Mouse (Mus musculus): Measurements from ENCODE around the gene Psme2.

Psme2 gene

DNA sequence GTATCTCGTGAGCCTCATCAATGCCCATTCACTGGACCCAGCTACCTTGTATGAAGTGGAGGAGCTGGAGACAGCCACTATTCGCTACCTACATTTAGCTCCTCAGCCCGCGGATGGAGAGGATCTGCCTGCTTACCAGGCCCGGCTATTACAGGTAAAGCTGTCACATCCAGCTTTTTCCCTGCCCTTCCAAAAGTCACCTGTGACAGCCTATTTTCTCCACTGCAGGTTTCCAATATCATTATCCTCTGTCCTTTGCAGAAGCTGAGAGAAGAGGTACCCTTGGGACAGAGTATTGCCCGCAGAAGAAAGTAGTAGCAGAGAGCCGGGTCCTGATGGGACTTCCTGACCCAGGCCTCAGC is 12.3 kb upstream of the Psme2 start, which contains the start of gene Irf9:
Gene Irf9, plus strand, starts transcription at position 301 of the 362 bp plus-strand sequence.
- no peaks in the 10 kb centered on the region for H3K27me3 ChIP-seq (ENCODE audit: insufficient read depth, low read length)
- TF ChIP-seq NANOG (IDR thresholded peaks at IDR 0.05; ENCODE audit: borderline replicate concordance, low read length) (no peak), CTCF (conservative IDR thresholded peaks at IDR 0.05; ENCODE audit: low read length) (no peak), POU5F1 (IDR thresholded peaks at IDR 0.05; ENCODE audit: borderline replicate concordance, low read length) (no peak)
- H3K9me3 ChIP-seq (ENCODE audit: low read length): no peaks in the 10 kb centered on the region
- H3K36me3 ChIP-seq (ENCODE audit: insufficient read depth, low read length): peaks cover 84% of the 10 kb centered on the region
- H3K4me3 ChIP-seq (replicated peaks; ENCODE audit: low read length): peak within 1 kb of the TSS; percentile 74
- peaks cover 80% of the 10 kb centered on the region for H3K4me1 ChIP-seq (replicated peaks; ENCODE audit: low read depth, low read length)

GRCm38 (mm10) chr14:55598521-55599390 is 7.8 kb upstream of the Psme2 start:
- Histone ChIP-seq H3K9me3 (ENCODE audit: low read length) (no peaks in the 10 kb centered on the region), H3K36me3 (ENCODE audit: insufficient read depth, low read length) (peaks cover 97% of the 10 kb centered on the region), H3K27me3 (ENCODE audit: insufficient read depth, low read length) (no peaks in the 10 kb centered on the region), H3K4me1 (replicated peaks; ENCODE audit: low read depth, low read length) (peaks cover 55% of the 10 kb centered on the region), H3K4me3 (replicated peaks; ENCODE audit: low read length) (no peak overlapping the region)
- TF ChIP-seq CTCF (conservative IDR thresholded peaks at IDR 0.05; ENCODE audit: low read length) (no peak), POU5F1 (IDR thresholded peaks at IDR 0.05; ENCODE audit: borderline replicate concordance, low read length) (no peak), NANOG (IDR thresholded peaks at IDR 0.05; ENCODE audit: borderline replicate concordance, low read length) (no peak)

DNA sequence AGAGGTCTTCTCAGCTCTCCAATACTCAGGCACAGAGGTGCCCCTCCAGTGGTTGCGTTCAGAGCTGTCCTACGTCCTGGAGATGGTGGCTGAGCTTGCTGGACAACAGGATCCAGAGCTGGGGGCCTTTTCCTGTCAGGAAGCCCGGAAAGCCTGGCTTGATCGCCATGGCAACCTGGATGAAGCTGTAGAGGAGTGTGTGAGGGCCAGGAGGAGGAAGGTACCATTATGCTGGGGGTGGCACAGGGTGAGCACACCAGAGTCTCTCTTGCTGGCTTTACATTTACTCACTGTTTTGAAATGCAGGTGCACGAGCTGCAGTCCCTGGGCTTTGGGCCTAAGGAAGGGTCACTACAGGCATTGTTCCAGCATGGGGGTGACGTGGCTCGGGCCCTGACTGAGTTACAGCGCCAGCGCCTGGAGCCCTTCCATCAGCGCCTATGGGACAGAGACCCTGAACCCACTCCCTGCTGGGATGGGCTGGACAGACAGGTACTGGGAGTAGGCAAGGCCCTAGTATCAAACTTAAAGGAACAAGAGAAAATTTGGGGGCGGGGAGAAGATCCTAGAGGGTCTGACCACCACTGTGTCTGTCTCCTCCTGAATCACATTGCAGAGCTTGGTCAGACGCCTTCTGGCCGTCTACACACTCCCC is 5.2 kb upstream of the Psme2 start:
- no peak overlapping the region for H3K4me3 ChIP-seq (replicated peaks; ENCODE audit: low read length)
- TF ChIP-seq CTCF (conservative IDR thresholded peaks at IDR 0.05; ENCODE audit: low read length) (no peak), NANOG (IDR thresholded peaks at IDR 0.05; ENCODE audit: borderline replicate concordance, low read length) (no peak), POU5F1 (IDR thresholded peaks at IDR 0.05; ENCODE audit: borderline replicate concordance, low read length) (no peak)
- H3K27me3 ChIP-seq (ENCODE audit: insufficient read depth, low read length): no peaks in the 10 kb centered on the region
- no peaks in the 10 kb centered on the region for H3K9me3 ChIP-seq (ENCODE audit: low read length)
- peaks cover 79% of the 10 kb centered on the region for H3K36me3 ChIP-seq (ENCODE audit: insufficient read depth, low read length)
- peaks cover 46% of the 10 kb centered on the region for H3K4me1 ChIP-seq (replicated peaks; ENCODE audit: low read depth, low read length)

DNA sequence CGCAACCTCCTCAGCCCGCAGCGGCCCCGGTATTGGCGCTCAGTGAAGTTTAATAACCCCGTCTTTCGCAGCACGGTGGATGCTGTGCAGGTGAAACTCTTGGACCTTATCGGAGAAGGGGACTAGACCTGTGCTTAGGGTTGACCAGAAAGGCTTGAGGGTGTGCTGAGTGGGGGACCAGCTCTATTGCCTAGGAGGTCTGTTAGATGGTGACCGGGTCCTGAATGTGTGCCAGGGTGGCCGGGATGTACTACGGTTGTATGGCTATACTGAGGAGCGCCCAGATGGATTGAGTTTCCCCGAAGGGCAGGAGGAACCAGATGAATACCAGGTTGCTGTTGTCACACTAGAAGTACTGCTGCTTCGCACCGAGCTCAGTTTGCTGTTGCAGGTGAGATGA is 1.3 kb upstream of the Psme2 start:
- H3K9me3 ChIP-seq (ENCODE audit: low read length): no peaks in the 10 kb centered on the region
- TF ChIP-seq POU5F1 (IDR thresholded peaks at IDR 0.05; ENCODE audit: borderline replicate concordance, low read length): no peak
- TF ChIP-seq CTCF (conservative IDR thresholded peaks at IDR 0.05; ENCODE audit: low read length): no peak
- no peak for TF ChIP-seq NANOG (IDR thresholded peaks at IDR 0.05; ENCODE audit: borderline replicate concordance, low read length)
- peaks cover 52% of the 10 kb centered on the region for H3K4me1 ChIP-seq (replicated peaks; ENCODE audit: low read depth, low read length)
- peak overlapping the region; percentile 99 for H3K4me3 ChIP-seq (replicated peaks; ENCODE audit: low read length)
- peaks cover 59% of the 10 kb centered on the region for H3K36me3 ChIP-seq (ENCODE audit: insufficient read depth, low read length)
- H3K27me3 ChIP-seq (ENCODE audit: insufficient read depth, low read length): no peaks in the 10 kb centered on the region

GRCm38 (mm10) chr14:55591331-55591891 is 498 bp upstream of the Psme2 start, which contains the start of gene Rnf31:
Rnf31 (plus strand) TSS chr14:55591708.
- Histone ChIP-seq H3K4me1 (replicated peaks; ENCODE audit: low read depth, low read length) (peaks cover 49% of the 10 kb centered on the region), H3K4me3 (replicated peaks; ENCODE audit: low read length) (peak within 1 kb of the TSS; percentile 99), H3K27me3 (ENCODE audit: insufficient read depth, low read length) (no peaks in the 10 kb centered on the region), H3K9me3 (ENCODE audit: low read length) (no peaks in the 10 kb centered on the region), H3K36me3 (ENCODE audit: insufficient read depth, low read length) (peaks cover 55% of the 10 kb centered on the region)
- TF ChIP-seq NANOG (IDR thresholded peaks at IDR 0.05; ENCODE audit: borderline replicate concordance, low read length) (no peak), CTCF (conservative IDR thresholded peaks at IDR 0.05; ENCODE audit: low read length) (no peak), POU5F1 (IDR thresholded peaks at IDR 0.05; ENCODE audit: borderline replicate concordance, low read length) (no peak)

GRCm38 (mm10) chr14:55589771-55590448 is 1.0 kb downstream of the Psme2 start:
- Histone ChIP-seq H3K4me3 (replicated peaks; ENCODE audit: low read length) (peak overlapping the region; percentile 99), H3K4me1 (replicated peaks; ENCODE audit: low read depth, low read length) (peaks cover 54% of the 10 kb centered on the region), H3K27me3 (ENCODE audit: insufficient read depth, low read length) (no peaks in the 10 kb centered on the region), H3K9me3 (ENCODE audit: low read length) (no peaks in the 10 kb centered on the region), H3K36me3 (ENCODE audit: insufficient read depth, low read length) (peaks cover 40% of the 10 kb centered on the region)
- TF ChIP-seq CTCF (conservative IDR thresholded peaks at IDR 0.05; ENCODE audit: low read length) (no peak), NANOG (IDR thresholded peaks at IDR 0.05; ENCODE audit: borderline replicate concordance, low read length) (no peak), POU5F1 (IDR thresholded peaks at IDR 0.05; ENCODE audit: borderline replicate concordance, low read length) (no peak)

DNA sequence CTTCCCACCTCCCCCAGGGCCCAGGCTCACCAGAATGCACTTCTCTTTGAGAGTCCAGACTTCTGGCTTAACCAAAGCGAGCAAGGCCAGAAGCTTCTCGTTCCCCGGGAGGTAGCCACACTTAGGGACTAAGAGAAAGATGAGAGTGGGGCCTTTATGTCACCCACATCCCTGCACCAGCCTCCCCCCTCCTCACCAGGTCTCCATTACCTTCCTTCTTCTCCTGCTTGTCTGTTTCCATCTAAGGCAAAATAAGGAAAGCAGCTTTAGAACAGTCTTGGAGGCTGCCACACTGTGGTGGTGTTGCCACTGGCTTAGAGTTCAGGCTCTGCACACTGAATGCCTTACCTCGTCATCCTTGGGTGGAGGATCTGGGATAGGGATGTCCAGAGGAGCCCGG is 1.6 kb downstream of the Psme2 start:
- Histone ChIP-seq H3K36me3 (ENCODE audit: insufficient read depth, low read length) (peaks cover 33% of the 10 kb centered on the region), H3K4me3 (replicated peaks; ENCODE audit: low read length) (no peak overlapping the region), H3K9me3 (ENCODE audit: low read length) (no peaks in the 10 kb centered on the region), H3K4me1 (replicated peaks; ENCODE audit: low read depth, low read length) (peaks cover 60% of the 10 kb centered on the region), H3K27me3 (ENCODE audit: insufficient read depth, low read length) (peaks cover 5% of the 10 kb centered on the region)
- TF ChIP-seq CTCF (conservative IDR thresholded peaks at IDR 0.05; ENCODE audit: low read length): no peak

DNA sequence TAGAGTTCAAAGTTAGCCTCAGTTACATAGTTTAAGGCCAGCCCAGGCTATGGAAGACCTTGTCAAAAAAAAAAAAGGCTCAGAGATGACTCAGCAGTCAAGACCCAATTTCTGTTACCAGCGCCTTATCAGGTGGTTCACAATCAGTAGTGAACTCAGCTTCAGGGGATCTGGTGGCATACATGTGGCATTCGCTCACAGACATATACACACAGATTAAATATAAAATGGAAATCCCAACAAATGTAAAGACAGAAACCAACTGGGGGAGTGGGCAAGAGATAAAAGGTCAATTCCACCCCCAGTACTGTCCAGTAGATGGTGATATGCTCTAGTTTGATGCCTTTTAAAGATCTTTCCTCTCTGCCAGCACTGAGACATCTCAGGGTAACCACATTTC is 4.8 kb downstream of the Psme2 start:
- H3K27me3 ChIP-seq (ENCODE audit: insufficient read depth, low read length): peaks cover 5% of the 10 kb centered on the region
- peaks cover 30% of the 10 kb centered on the region for H3K36me3 ChIP-seq (ENCODE audit: insufficient read depth, low read length)
- no peak for TF ChIP-seq CTCF (conservative IDR thresholded peaks at IDR 0.05; ENCODE audit: low read length)
- TF ChIP-seq NANOG (IDR thresholded peaks at IDR 0.05; ENCODE audit: borderline replicate concordance, low read length): no peak
- TF ChIP-seq POU5F1 (IDR thresholded peaks at IDR 0.05; ENCODE audit: borderline replicate concordance, low read length): no peak
- H3K4me3 ChIP-seq (replicated peaks; ENCODE audit: low read length): no peak overlapping the region
- peaks cover 53% of the 10 kb centered on the region for H3K4me1 ChIP-seq (replicated peaks; ENCODE audit: low read depth, low read length)
- no peaks in the 10 kb centered on the region for H3K9me3 ChIP-seq (ENCODE audit: low read length)
